Mouse (Mus musculus) right cerebral cortex, postnatal 10 days (tissue): ENCODE data around the gene Lix1.

Source experiments
- DNase-seq, 2 experiments: peaks; one replicate each; pipeline ENCODE4 v3.0.0; 2021; ENCODE audit warnings: low spot score in 2 of 2

Lix1 gene

GRCm38 (mm10) chr17:17402222-17403004 is at the start of gene Lix1:
Gene Lix1, plus strand, starts transcription at chr17:17402672.
- peak; percentile 87 to 93 for DNase-seq

- DNase-seq = no peak
These were observed 28.9 kb upstream of the Lix1 start for GRCm38 (mm10) chr17:17373550-17373917.

GRCm38 (mm10) chr17:17373918-17374910 is 28.3 kb upstream of the Lix1 start, which contains the start of gene Riok2:
Gene Riok2, plus strand, starts transcription at chr17:17374309.
- DNase-seq = peak; percentile 96

GRCm38 (mm10) chr17:17375581-17375980 is 26.9 kb upstream of the Lix1 start:
- DNase-seq = no peak

GRCm38 (mm10) chr17:17383703-17384102 is 18.8 kb upstream of the Lix1 start:
- DNase-seq = no peak

GRCm38 (mm10) chr17:17384502-17384901 is 18.0 kb upstream of the Lix1 start:
- DNase-seq = no peak

- no peak for DNase-seq
These were observed 16.4 kb upstream of the Lix1 start for GRCm38 (mm10) chr17:17386117-17386516.

- no peak for DNase-seq
These were observed 10.6 kb upstream of the Lix1 start for GRCm38 (mm10) chr17:17391823-17392222.

- DNase-seq = no peak
These were observed 9.6 kb upstream of the Lix1 start for GRCm38 (mm10) chr17:17392863-17393262.

- peak; percentile 39 to 43 for DNase-seq
These were observed 9.2 kb upstream of the Lix1 start for GRCm38 (mm10) chr17:17393300-17393699.

GRCm38 (mm10) chr17:17394336-17394735 is 8.1 kb upstream of the Lix1 start:
- peak; percentile 86 to 92 for DNase-seq

GRCm38 (mm10) chr17:17396869-17397268 is 5.6 kb upstream of the Lix1 start:
- DNase-seq = no peak

GRCm38 (mm10) chr17:17398664-17399063 is 3.8 kb upstream of the Lix1 start:
- DNase-seq = no peak

- no peak for DNase-seq
These were observed 566 bp downstream of the Lix1 start for GRCm38 (mm10) chr17:17403038-17403437.

GRCm38 (mm10) chr17:17403578-17404112 is 1.2 kb downstream of the Lix1 start:
- no peak for DNase-seq

- peak; percentile 46 to 61 for DNase-seq
These were observed 2.5 kb downstream of the Lix1 start for GRCm38 (mm10) chr17:17404811-17405544.

GRCm38 (mm10) chr17:17405606-17406005 is 3.1 kb downstream of the Lix1 start:
- no peak for DNase-seq

- no peak for DNase-seq
These were observed 5.7 kb downstream of the Lix1 start for GRCm38 (mm10) chr17:17408137-17408536.

GRCm38 (mm10) chr17:17408720-17409478 is 6.4 kb downstream of the Lix1 start:
- DNase-seq = no peak

GRCm38 (mm10) chr17:17409601-17410000 is 7.1 kb downstream of the Lix1 start:
- DNase-seq = peak; percentile 69 to 70

GRCm38 (mm10) chr17:17411443-17411842 is 9.0 kb downstream of the Lix1 start:
- no peak for DNase-seq
